Mouse (Mus musculus) erythroblast, embryonic 14.5 days (primary cell): ENCODE measurements at regions not wholly inside any gene's neighbourhood (a gene's known extent, or its start where the extent isn't known, plus 50 kb on each side); places are given as distances from the start of the nearest gene placed in this dataset.

ENCODE experiments used
- GATA1 ChIP-seq: IDR thresholded peaks from 2 replicates; pipeline ENCODE4 v1.6.1; 2012; ENCODE audit warnings: low read length, inconsistent platforms, mixed read lengths
- TAL1 ChIP-seq: IDR thresholded peaks from 3 replicates; pipeline ENCODE4 v1.6.1; 2012; ENCODE audit warnings: low read length, inconsistent platforms, mixed read lengths

DNA sequence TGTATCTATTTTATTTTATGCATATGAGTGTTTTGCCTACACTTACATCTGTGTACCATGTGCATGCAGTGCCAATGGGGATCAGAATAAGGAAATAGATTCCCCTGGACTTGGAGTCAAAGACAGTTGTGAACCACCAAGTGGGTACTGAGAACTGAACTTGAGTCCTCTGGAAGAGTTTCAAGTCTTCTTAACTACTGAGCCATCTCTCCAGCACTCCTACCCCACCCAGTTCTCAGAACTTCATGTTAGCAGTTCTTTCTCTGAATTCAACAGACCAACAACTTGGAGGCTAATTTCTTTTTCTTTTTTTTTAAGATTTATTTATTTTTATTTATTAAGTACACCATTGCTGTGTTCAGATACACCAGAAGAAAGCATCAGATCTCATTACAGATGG, 112.3 kb upstream of the Spred1 start:
- no peak for TF ChIP-seq GATA1
- no peak for TF ChIP-seq TAL1
